In genomic region chr8:46543191-46543590, GRCm38 (mm10) we compare ENCODE assay signal across 17 mouse cellular contexts. TPM values are rescaled to one million over a fixed set of nuclear protein-coding genes. Genes with fewer than 3 reads are reported as not detected.
A peak's percentile ranks its signal among the peaks of the same experiment; 100 is the strongest.
DNase-seq lines count a peak whose midpoint lies in the region; ATAC-seq and TF ChIP-seq lines count a peak whose summit lies in the region.
"Had no signal": no experiment of that assay in that cellular context is flagged by ENCODE, and none has a peak within 500 bp of the region (broad histone marks: within the 10 kb centered on the region; RNA-seq: fewer than 3 reads in every experiment).

No protein-coding gene starts in this region.

- H3K9ac ChIP-seq in liver, postnatal 0 days (replicated peaks) = no peak overlapping the region
- H3K9ac ChIP-seq: neural tube, embryonic 12.5 days had no signal

- 0 out of 2 replicates have a peak overlapping the region, but pooled peaks have one; percentile 32 for H3K27ac ChIP-seq in liver, postnatal 0 days (ENCODE audit: low read depth)
- H3K27ac ChIP-seq: forebrain, embryonic 10.5 days; layer of hippocampus, adult 2 months; limb, embryonic 10.5 days; neural tube, embryonic 12.5 days had no signal

- 0 out of 2 replicates have a peak, but pooled peaks cover under 1% of the 10 kb centered on the region for H3K36me3 ChIP-seq in liver, postnatal 0 days (replicated peaks; ENCODE audit: insufficient read depth, low read length)
- H3K36me3 ChIP-seq: forebrain, embryonic 10.5 days; limb, embryonic 10.5 days; neural tube, embryonic 12.5 days had no signal

- H3K4me1 ChIP-seq in liver, postnatal 0 days (ENCODE audit: insufficient read depth) = peaks cover 45% of the 10 kb centered on the region
- H3K4me1 ChIP-seq: forebrain, embryonic 10.5 days; limb, embryonic 10.5 days had no signal

- no peak overlapping the region for H3K4me2 ChIP-seq in liver, postnatal 0 days (ENCODE audit: low read depth, low read length)
- H3K4me2 ChIP-seq: neural tube, embryonic 12.5 days had no signal

- H3K27me3 ChIP-seq in liver, postnatal 0 days (ENCODE audit: insufficient read depth, low read length) = no peaks in the 10 kb centered on the region
- H3K27me3 ChIP-seq: neural tube, embryonic 12.5 days; Patski had no signal

- no peak for TF ChIP-seq CTCF in liver, postnatal 0 days (IDR thresholded peaks at IDR 0.05; ENCODE audit: low read depth)

- no peak overlapping the region for H3K4me3 ChIP-seq in liver, postnatal 0 days (ENCODE audit: low read depth, low read length)
- H3K4me3 ChIP-seq: forebrain, embryonic 10.5 days; layer of hippocampus, adult 2 months; limb, embryonic 10.5 days; neural tube, embryonic 12.5 days had no signal

- no peaks in the 10 kb centered on the region for H3K9me3 ChIP-seq in liver, postnatal 0 days (ENCODE audit: low read length)
- H3K9me3 ChIP-seq: forebrain, embryonic 10.5 days; limb, embryonic 10.5 days; neural tube, embryonic 12.5 days had no signal

- no peak for TF ChIP-seq EP300 in liver, postnatal 0 days (IDR thresholded peaks at IDR 0.05; ENCODE audit: low read depth)

- peak; percentile 15 for DNase-seq in layer of hippocampus, adult 9-10 months (ENCODE audit: low spot score)
- no peak for DNase-seq in layer of hippocampus, postnatal 14 days (ENCODE audit: low spot score in 2 of 2)
- DNase-seq in NIH3T3 (ENCODE audit: low read depth) = peak; percentile 53
- no peak for DNase-seq in liver, postnatal 0 days
- DNase-seq in thymus, postnatal 0 days (ENCODE audit: low spot score) = peak; percentile 60
- no peak for DNase-seq in cerebellum, postnatal 4 days (ENCODE audit: low spot score in 2 of 2)
- no peak for DNase-seq in kidney, postnatal 25 days
- DNase-seq: cerebellum, adult 9-10 months; heart, postnatal 14 days; kidney, adult 9 months; midbrain, embryonic 14.5 days had no signal

- 82% methylated on average over 7 of the region's 7 CpGs for WGBS in liver, postnatal 0 days (ENCODE audit: insufficient replicate concordance)

- no peak for ATAC-seq in liver, postnatal 0 days
- ATAC-seq: hindbrain, embryonic 16.5 days; Patski had no signal

RNA-seq across cellular contexts. Expression of gene Cenpu, which starts 8.6 kb away (rescaled TPM):
- total RNA-seq in layer of hippocampus, postnatal 14 days (2021) = 1 to 10 TPM; 1.4 to 1.7 TPM
- 8.2 and 9.7 TPM in 2 replicates for polyA plus RNA-seq in liver, postnatal 0 days (2015; fragmentation: Nextera tagmentation; extraction: Ambion mirVana)
- 15.5 and 16.3 TPM in 2 replicates for polyA plus RNA-seq in thymus, postnatal 0 days (2015; fragmentation: Nextera tagmentation; extraction: Ambion mirVana)

Comparison
In these comparisons a context has a peak if more than half of its experiments do, and no peak if none do; other contexts are left out.
1. DNase-seq: peak in layer of hippocampus, adult 9-10 months (single experiment), NIH3T3 (single experiment) and thymus, postnatal 0 days (single experiment); none in layer of hippocampus, postnatal 14 days (0 of 2), liver, postnatal 0 days (single experiment), cerebellum, postnatal 4 days (0 of 2) and kidney, postnatal 25 days (0 of 2).